Mouse (Mus musculus) limb, embryonic 14.5 days (tissue): ENCODE measurements around the gene Ccnj. TPM values are rescaled to one million over a fixed set of nuclear protein-coding genes. Genes with fewer than 3 reads are reported as not detected.

Experiments used
- ATAC-seq: fragments of 200-750 bp; cut with Nextera tagmentation; 2 replicates; pipeline ENCODE4 v1.8.0; 2017; ENCODE audit warnings: low read depth, moderate number of reproducible peaks, moderate TSS enrichment; ENCODE audit not compliant: low FRiP score
- DNase-seq: peaks from one replicate; pipeline ENCODE4 v3.0.0-alpha.2; 2015; ENCODE audit warnings: low spot score
- H3K27ac ChIP-seq: fragments of 300-500 bp; sonication (generic); replicated peaks from 2 replicates; pipeline ENCODE4 v1.5.1; 2014; ENCODE audit warnings: low read depth, mild to moderate bottlenecking, low read length, moderate library complexity, mixed read lengths
- H3K27me3 ChIP-seq: fragments of 300-500 bp; sonication (generic); 2 replicates; pipeline ENCODE4 v1.6.1; 2014; ENCODE audit warnings: low read length, mixed read lengths; ENCODE audit not compliant: control insufficient read depth, insufficient read depth
- H3K36me3 ChIP-seq: fragments of 300-500 bp; sonication (generic); 2 replicates; pipeline ENCODE4 v1.6.1; 2014; ENCODE audit warnings: mild to moderate bottlenecking, low read length, moderate library complexity, mixed read lengths; ENCODE audit not compliant: control insufficient read depth, insufficient read depth
- H3K4me1 ChIP-seq: fragments of 300-500 bp; sonication (generic); 2 replicates; pipeline ENCODE4 v1.6.1; 2014; ENCODE audit warnings: antibody characterized with exemption, low read length, mixed read lengths; ENCODE audit not compliant: control insufficient read depth, insufficient read depth
- H3K4me2 ChIP-seq: fragments of 300-500 bp; sonication (generic); replicated peaks from 2 replicates; pipeline ENCODE4 v1.6.1; 2014; ENCODE audit warnings: low read depth, mild to moderate bottlenecking, low read length, moderate library complexity; ENCODE audit not compliant: severe bottlenecking
- H3K4me3 ChIP-seq: fragments of 300-500 bp; sonication (generic); replicated peaks from 2 replicates; pipeline ENCODE4 v1.5.1; 2014; ENCODE audit warnings: low read length
- H3K9ac ChIP-seq: fragments of 300-500 bp; sonication (generic); 2 replicates; pipeline ENCODE4 v1.6.1; 2014; ENCODE audit warnings: mild to moderate bottlenecking, low read depth, low read length, moderate library complexity; ENCODE audit not compliant: severe bottlenecking
- H3K9me3 ChIP-seq: fragments of 300-500 bp; sonication (generic); 2 replicates; pipeline ENCODE4 v1.6.1; 2016; ENCODE audit warnings: low read length; ENCODE audit not compliant: control insufficient read depth
- POLR2A ChIP-seq: fragments of 200-500 bp; IDR thresholded peaks from 2 replicates; pipeline ENCODE4 v1.8.0; 2012; ENCODE audit warnings: inconsistent platforms, mild to moderate bottlenecking, moderate library complexity, borderline replicate concordance; ENCODE audit not compliant: insufficient read depth, insufficient read length; ENCODE audit errors: extremely low read depth
- WGBS: fragments of 180-500 bp; shearing (Covaris S2); extraction: QIAGEN DNeasy Blood & Tissue Kit; methylation state at CpG from one replicate; pipeline ENCODE4 v1.1.7; 2014; 5-methylcytosine and 5-hydroxymethylcytosine counted together
- polyA plus RNA-seq, 2 experiments: library from polyadenylated mRNA; depleted of rRNA in 1 of 2; stranded (reverse) in 1 of 2; unstranded in 1 of 2; fragments of >200 nt; fragmentation: Nextera tagmentation in 1 of 2; extraction: Ambion mirVana in 1 of 2; gene quantifications; 2 replicates each; pipeline versions ENCODE4 v1.2.1 to v1.2.3; 2012 to 2014

Ccnj gene
- polyA plus RNA-seq, 2 experiments, result 9.8 to 12.3 TPM

- Histone ChIP-seq H3K27ac (no peak overlapping the region), H3K27me3 (no peaks in the 10 kb centered on the region), H3K4me2 (no peak overlapping the region), H3K4me1 (no peaks in the 10 kb centered on the region), H3K36me3 (no peaks in the 10 kb centered on the region), H3K4me3 (no peak overlapping the region), H3K9ac (no peak overlapping the region), H3K9me3 (no peaks in the 10 kb centered on the region)
- ATAC-seq (no peak), DNase-seq (no peak)
- WGBS, result 83% methylated on average over 4 of the region's 4 CpGs
- TF ChIP-seq POLR2A, result no peak
Measured at GRCm38 (mm10) chr19:40811840-40812239, 19.2 kb upstream of the Ccnj start.

DNA sequence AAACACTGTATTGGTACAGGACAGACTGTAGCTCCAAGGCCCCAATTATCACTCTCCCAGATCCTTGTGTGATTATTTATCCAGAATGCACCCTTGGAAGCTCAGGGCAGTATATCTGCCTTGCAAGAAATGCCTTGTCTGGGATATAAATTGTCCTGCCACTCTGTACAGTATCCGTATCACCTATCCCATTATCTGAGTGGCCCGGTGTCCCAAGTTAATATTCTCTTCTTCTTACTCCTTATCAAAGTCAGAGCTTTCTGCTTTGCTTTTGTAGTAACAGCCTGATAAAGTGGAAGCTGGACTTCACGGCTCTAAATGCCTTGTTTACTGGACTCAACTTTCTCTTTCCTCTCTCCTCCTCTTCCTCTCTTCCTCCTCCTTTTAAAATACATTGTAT, 18.3 kb upstream of the Ccnj start:
- Histone ChIP-seq H3K9me3 (no peaks in the 10 kb centered on the region), H3K4me1 (no peaks in the 10 kb centered on the region), H3K27ac (no peak overlapping the region), H3K4me3 (no peak overlapping the region), H3K27me3 (no peaks in the 10 kb centered on the region), H3K36me3 (no peaks in the 10 kb centered on the region), H3K4me2 (no peak overlapping the region), H3K9ac (no peak overlapping the region)
- 79% methylated on average over 3 of the region's 3 CpGs for WGBS
- DNase-seq (no peak), ATAC-seq (no peak)
- no peak for TF ChIP-seq POLR2A

GRCm38 (mm10) chr19:40813385-40813784, 17.7 kb upstream of the Ccnj start:
- no peak for ATAC-seq
- 62% methylated on average over 14 of the region's 14 CpGs for WGBS
- H3K36me3 ChIP-seq, result no peaks in the 10 kb centered on the region
- H3K9me3 ChIP-seq, result no peaks in the 10 kb centered on the region
- no peak for DNase-seq
- H3K27ac ChIP-seq, result no peak overlapping the region
- H3K27me3 ChIP-seq, result no peaks in the 10 kb centered on the region
- no peak for TF ChIP-seq POLR2A
- H3K4me2 ChIP-seq, result no peak overlapping the region
- no peak overlapping the region for H3K4me3 ChIP-seq
- H3K4me1 ChIP-seq, result no peaks in the 10 kb centered on the region
- H3K9ac ChIP-seq, result no peak overlapping the region

- H3K4me1 ChIP-seq, result no peaks in the 10 kb centered on the region
- no peak overlapping the region for H3K4me2 ChIP-seq
- no peak for TF ChIP-seq POLR2A
- no peak overlapping the region for H3K9ac ChIP-seq
- WGBS, result 84% methylated on average over 7 of the region's 7 CpGs
- no peaks in the 10 kb centered on the region for H3K36me3 ChIP-seq
- DNase-seq, result no peak
- no peak for ATAC-seq
- no peak overlapping the region for H3K4me3 ChIP-seq
- H3K27me3 ChIP-seq, result no peaks in the 10 kb centered on the region
- H3K9me3 ChIP-seq, result no peaks in the 10 kb centered on the region
- H3K27ac ChIP-seq, result no peak overlapping the region
Measured at GRCm38 (mm10) chr19:40815645-40816183, 15.4 kb upstream of the Ccnj start.

DNA sequence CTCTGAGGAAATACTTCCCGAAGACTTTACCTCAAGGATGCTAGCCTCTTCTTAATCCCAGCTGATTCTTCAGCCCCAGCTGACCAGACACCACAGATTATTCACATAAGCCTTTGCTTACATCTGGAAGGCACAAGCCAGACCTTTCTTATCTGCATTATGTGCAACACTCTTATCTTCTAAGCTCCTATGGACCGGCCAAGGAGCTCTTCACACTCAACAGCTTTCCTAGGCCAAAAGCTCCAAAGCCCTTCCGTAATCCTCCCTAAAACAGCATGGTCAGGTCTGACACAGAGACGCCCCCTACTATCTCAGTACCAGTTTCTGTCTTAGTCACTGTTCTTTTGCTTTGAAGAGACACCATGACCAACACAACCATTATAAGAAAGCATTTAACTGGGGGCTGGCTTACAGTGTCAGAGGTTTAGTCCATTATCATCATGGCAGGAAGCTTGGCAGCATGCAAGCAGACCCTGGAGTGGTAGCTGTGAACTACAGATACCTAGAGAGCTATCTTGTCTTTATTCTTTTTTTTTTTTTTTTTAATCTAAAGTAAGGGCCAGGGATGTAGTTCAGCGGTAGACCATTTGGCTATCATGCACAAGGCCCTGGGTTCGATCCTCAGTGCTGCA, 13.1 kb upstream of the Ccnj start:
- ATAC-seq, result no peak

GRCm38 (mm10) chr19:40818764-40819163, 12.3 kb upstream of the Ccnj start:
- Histone ChIP-seq H3K4me3 (no peak overlapping the region), H3K36me3 (no peaks in the 10 kb centered on the region), H3K4me2 (no peak overlapping the region), H3K27me3 (no peaks in the 10 kb centered on the region), H3K9me3 (no peaks in the 10 kb centered on the region), H3K4me1 (no peaks in the 10 kb centered on the region), H3K27ac (no peak overlapping the region), H3K9ac (no peak overlapping the region)
- TF ChIP-seq POLR2A, result no peak
- DNase-seq (no peak), ATAC-seq (no peak)
- 70% methylated on average over 7 of the region's 7 CpGs for WGBS

More for the DNA sequence above, 13.1 kb upstream of the Ccnj start:
- no peak for TF ChIP-seq POLR2A
- Histone ChIP-seq H3K9ac (no peak overlapping the region), H3K27ac (no peak overlapping the region), H3K4me3 (no peak overlapping the region), H3K4me2 (no peak overlapping the region), H3K27me3 (no peaks in the 10 kb centered on the region), H3K9me3 (no peaks in the 10 kb centered on the region), H3K4me1 (no peaks in the 10 kb centered on the region), H3K36me3 (no peaks in the 10 kb centered on the region)
- DNase-seq, result no peak
- WGBS, result 85% methylated on average over 6 of the region's 6 CpGs
